Mouse (Mus musculus): ENCODE measurements at regions not wholly inside any gene's neighbourhood (a gene's known extent, or its start where the extent isn't known, plus 50 kb on each side); places are given as distances from the start of the nearest gene placed in this dataset.

DNA sequence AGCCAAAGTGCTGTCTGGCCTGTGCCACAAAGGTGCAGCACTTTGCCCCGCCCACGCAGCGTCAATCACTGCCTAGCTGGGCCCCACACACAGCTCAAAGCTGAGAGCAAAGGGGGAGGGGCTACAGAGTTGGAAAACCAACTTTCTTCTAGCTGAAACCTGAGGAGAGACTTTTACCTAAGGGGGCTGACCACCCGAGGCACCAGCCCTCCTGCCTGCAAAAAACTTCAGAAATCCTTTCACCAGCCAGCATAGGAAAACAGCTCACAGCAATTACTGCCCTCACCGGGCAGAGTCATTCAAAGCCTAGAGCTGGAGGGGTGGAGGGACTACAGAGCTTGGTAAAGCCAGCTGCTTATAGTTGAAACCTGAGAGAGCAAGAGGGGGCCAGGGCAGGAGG is 74.6 kb upstream of the Pabpc5 start:
- Histone ChIP-seq H3K36me3 (no peaks in the 10 kb centered on the region), H3K27me3 (ENCODE audit: low read depth, poor library complexity, severe bottlenecking) (no peaks in the 10 kb centered on the region), H3K27ac (peak overlapping the region; percentile 67), H3K4me3 (no peak overlapping the region), H3K4me1 (0 out of 2 replicates have a peak, but pooled peaks cover 4% of the 10 kb centered on the region), H3K9me3 (replicated peaks) (no peaks in the 10 kb centered on the region)
- 42% methylated on average over 5 of the region's 5 CpGs for WGBS
- DNase-seq (ENCODE audit: low spot score), result peak; percentile 65

Measured in limb, embryonic 10.5 days (tissue).